Mouse (Mus musculus): ENCODE measurements around the gene Fgf2.
A peak's percentile ranks its signal among the peaks of the same experiment; 100 is the strongest.

The Fgf2 gene

DNA sequence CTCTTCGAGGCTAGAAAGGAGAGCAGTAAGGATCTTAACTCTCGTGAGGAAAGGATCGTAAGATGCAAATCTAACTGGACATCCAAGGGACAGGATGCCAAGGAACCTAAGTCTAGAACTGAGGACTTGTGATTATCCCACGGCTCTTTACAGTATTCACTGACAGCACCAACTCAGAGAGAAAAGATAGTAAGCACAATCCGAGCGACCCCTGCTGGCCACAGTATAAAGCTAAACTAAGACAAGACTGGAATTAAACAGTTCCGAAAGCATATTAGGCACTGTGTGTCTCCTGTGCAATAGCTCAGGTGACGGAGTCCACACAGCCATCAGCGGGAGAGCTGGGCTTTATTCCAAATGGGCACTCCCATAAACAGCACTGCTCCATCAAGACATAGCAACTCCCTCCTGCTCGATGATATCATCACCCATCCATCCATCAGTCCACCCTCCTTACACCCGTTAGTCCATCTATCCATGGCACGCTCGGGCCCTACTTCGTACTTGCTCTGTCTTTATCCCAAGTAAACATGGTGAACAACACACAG, 66.3 kb downstream of the Fgf2 start:
- DNase-seq (ENCODE audit: low spot score in 2 of 2): peak in 1 of 2 experiments; percentile 76

DNA sequence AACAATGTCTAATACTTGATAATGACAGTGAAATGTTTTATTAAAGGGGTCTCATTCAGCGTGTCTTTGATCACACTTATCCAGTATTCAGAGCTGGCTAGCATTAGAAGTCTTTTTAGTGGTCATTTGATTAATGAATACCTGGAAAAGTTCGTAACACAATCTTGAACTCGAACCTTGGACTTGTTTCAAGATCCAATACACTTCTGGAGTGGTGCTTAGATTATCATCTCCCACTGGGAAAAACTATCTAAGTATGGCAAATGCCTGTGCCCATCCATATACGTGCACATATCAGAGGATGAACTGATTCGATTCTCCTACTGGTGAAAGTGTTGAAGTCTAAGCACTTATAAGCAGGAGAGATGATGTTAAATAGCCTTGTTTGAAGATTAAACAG, 70.2 kb downstream of the Fgf2 start:
- DNase-seq (ENCODE audit: low spot score in 2 of 2): no peak

DNA sequence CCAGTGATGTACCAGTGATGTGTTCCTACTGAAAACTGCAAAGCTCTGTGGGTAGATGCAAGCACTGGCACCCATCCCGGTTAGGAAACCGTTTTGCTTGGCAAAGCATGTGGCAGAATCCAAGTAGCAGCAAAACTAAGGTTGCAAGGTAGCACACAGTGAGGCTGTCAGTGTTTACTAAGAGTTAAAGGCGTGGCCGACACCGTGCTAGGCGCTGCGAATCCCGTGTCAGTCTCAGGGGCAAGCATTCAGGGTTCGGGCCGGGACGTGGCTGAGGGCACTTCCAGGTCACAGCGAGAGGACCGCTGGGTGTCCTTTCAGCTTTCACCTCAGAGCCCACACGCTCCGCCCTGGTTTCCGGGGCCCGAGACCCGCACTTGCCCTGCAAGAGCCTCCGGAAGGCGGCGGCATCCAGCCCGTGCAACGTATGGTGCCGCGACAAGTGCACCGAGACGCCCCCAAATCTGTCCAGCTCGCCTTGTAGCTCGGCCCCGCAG, 70.9 kb downstream of the Fgf2 start:
- DNase-seq (ENCODE audit: low spot score in 2 of 2): no peak

DNA sequence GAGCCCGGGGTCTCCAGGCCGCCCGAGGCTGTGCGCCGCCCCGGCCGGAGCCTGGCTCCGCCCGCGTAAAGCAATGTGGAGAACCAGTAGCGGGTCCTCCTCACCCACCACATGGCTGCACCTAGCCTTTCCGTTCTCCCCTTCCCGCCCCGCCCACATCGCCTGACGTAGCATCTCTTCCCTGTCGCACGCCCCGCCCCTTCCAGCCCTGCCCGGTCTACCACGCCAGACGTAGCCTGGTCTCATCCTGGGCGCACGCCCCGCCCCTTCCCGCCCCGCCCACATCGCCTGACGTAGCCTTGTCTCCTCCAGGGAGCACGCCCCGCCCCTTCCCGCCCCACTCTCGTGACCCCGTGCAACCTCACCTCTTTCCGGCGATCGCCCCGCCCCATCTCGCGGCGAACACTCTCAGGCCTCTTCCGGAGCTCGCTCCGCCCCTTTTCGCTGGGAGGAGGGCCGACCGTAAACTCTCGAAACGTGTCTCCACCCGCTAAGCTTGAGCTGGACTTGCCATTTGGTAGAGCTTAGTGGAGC, 71.4 kb downstream of the Fgf2 start, which contains the start of gene Spata5:
Gene Spata5 (plus strand): TSS at position 439 of the 534 bp plus-strand sequence.
- DNase-seq (ENCODE audit: low spot score in 2 of 2): peak; percentile 94 to 96

DNA sequence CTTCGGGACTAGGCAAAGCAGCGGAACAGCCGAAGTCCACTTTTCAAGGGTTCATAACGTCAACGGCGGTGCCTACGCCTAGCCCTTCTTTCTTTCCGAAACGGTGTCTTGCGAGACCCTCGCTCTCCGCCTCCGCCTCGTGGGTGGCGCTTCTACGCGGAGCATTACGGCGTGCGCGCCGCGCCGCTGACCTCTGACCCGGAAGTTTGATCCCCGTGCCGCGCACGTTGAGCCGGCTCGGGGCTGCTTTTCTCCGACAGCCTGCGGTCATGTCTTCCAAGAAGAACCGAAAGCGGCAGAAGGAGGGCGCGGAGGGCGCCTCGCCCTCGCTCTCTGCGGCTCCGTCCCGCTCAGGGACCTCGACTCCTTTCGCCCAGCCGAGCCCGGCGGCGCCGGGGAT, 71.9 kb downstream of the Fgf2 start, which contains the start of gene Nudt6:
Gene Nudt6 (minus strand): TSS at position 140 of the 400 bp plus-strand sequence.
- DNase-seq (ENCODE audit: low spot score in 2 of 2): peak; percentile 84 to 88

DNA sequence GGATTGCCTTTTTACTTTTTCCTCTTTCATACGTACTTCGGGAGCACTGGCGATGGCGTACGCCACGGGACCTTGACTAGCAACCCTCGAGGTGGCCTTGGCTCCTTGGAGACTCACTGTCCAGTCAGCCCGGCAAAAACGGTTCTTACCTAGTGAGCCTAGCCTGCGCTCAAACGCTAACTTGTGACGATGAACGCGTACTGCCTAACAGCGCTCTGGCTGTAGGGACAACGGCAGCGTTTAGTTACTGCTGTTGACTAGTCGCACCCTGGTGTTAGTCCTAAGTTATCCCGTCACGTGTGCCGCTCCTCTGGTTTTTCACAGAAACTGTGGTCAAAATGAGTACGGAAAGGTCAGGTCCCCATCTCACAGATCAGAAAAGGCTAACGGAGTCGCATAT, 72.5 kb downstream of the Fgf2 start:
- peak in 1 of 2 experiments; percentile 24 for DNase-seq (ENCODE audit: low spot score in 2 of 2)

DNA sequence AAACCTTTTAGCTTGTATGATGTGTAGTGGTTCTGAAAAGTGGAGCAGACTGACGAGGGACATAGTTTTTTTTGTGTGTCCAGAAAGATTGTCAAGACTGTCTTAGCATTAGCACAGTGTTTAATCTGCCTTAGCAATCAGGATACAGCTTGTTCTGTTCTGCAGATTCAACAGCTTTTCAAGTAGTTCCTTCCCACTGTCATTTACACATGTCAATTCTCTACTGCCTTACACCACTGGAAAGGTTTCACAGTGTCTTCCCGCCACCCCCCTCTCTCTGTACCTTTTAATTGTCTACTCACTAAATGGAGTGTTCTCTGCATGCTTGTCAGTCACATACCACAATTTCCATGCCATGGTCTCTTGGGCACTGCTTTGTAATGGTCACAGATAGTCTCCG, 73.0 kb downstream of the Fgf2 start:
- DNase-seq (ENCODE audit: low spot score in 2 of 2): no peak

DNA sequence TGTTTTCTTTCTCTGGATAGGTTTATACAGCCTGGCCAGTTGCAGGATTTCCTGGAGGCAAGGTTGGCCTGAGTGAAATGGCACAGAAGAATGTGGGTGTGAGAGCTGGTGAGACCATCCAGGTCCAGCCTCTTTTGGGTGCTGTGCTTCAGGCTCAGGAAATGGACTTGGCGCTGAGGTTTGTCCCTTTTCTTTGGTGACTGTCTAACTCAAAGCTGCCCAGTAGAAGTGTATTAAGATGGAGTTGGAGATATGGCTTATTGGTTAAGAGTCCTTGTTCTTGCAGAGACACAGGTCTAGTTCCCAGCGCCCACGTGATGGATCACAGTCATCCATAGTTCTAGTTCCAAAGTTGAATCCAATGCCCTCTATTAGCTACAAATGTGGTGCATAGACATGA, 77.9 kb downstream of the Fgf2 start:
- DNase-seq (ENCODE audit: low spot score in 2 of 2): no peak

DNA sequence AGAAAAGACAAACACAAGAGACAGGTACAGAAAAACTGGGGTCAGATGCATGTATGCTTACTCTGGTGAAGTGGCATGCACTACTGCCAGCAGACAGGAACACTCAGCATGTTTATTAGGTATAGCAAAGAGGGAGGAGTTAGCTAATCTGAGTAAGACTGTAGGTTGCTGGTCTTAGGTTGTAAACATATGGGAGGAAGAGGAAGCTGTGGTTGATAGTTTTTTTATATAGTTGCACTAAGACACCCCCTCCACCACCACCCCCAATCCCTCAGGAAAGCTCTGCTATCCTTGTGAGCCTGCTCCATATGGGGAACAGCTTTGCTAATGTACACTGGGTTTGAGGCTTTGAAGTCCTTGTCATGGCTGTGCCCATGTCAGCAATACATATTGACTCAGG, 82.2 kb downstream of the Fgf2 start:
- DNase-seq (ENCODE audit: low spot score in 2 of 2): no peak

DNA sequence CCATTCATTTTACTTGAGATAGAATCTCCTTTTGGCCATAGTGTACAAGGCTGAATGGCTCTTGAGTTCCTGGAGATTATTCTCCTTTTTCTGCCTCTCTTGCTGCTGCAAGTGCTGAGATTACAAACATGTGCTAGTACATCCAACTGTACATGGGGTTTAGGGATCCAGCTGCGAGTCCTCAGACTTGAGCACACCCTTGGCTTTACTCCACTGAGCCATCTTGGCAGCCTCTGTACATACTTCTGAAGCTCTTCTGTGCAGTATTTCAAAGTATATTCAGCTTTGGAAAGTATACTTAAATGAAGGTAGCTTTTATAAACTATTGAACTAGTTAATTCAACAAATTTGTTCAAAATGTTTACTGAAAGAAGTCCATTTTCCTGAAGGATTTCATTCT, 91.6 kb downstream of the Fgf2 start:
- DNase-seq (ENCODE audit: low spot score in 2 of 2): peak in 1 of 2 experiments; percentile 24

DNA sequence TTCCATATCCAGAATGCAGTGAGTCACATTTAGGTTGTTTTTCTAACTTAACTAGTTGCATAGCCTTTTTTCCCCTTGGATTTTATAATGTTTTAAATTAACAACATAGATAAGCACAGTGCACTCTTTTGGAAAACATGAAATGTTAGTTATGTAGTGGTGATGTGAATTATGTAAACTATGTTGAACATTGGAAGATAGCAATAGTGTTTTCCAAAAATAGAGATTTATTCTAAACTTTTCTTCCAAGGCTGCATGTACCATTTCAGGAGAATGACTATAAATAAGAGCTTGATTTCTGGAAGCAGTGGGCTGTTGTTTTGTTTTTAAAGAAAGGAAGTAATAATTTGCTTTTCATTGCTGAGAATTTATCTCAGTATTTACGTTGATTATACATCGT, 95.3 kb downstream of the Fgf2 start:
- no peak for DNase-seq (ENCODE audit: low spot score in 2 of 2)

DNA sequence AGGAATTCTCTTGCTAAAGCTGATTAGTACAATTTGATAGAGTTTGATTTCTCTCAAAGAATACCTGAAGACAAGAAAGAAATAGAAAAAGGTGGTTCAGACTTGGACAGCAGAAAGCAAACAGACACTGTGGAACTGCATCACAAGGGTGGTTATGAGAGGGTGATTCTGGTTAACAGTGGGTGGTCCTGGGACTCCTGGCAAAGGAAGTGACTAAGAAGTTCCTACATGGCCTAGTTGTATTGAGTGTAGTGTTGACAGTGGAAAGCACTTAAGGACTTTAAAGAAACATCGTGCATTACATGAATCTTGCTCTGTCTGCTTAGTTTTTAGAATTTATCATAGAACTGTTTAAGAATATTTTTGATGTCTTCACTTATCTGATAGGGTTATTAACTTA, 107.8 kb downstream of the Fgf2 start:
- no peak for DNase-seq (ENCODE audit: low spot score in 2 of 2)

All from heart, adult 9 months (tissue).